Mouse (Mus musculus): ENCODE results near the gene Akap9.
"Not testable (repeated sequence)": the region's sequence is repeated elsewhere in the genome, so short reads cannot be mapped to it uniquely, and the experiment has no call there.

The Akap9 gene

GRCm38 (mm10) chr5:4040922-4041321 is 113.1 kb downstream of the Akap9 start:
- DNase-seq: no peak

- no peak for DNase-seq
Measured at GRCm38 (mm10) chr5:4060313-4060712, 132.5 kb downstream of the Akap9 start.

- no peak for DNase-seq
Measured at GRCm38 (mm10) chr5:4066476-4067115, 138.7 kb downstream of the Akap9 start.

GRCm38 (mm10) chr5:4067203-4067602 is 139.3 kb downstream of the Akap9 start:
- no peak for DNase-seq

- DNase-seq: no peak
Measured at GRCm38 (mm10) chr5:4079086-4079485, 151.2 kb downstream of the Akap9 start.

- DNase-seq: no peak
Measured at GRCm38 (mm10) chr5:4080861-4081260, 153.0 kb downstream of the Akap9 start.

- no peak for DNase-seq
Measured at GRCm38 (mm10) chr5:4081513-4081912, 153.7 kb downstream of the Akap9 start.

GRCm38 (mm10) chr5:4084948-4085347 is 157.1 kb downstream of the Akap9 start:
- no peak for DNase-seq

GRCm38 (mm10) chr5:4086309-4086708 is 158.5 kb downstream of the Akap9 start:
- peak; percentile 79 for DNase-seq

- no peak for DNase-seq
Measured at GRCm38 (mm10) chr5:4088190-4088589, 160.3 kb downstream of the Akap9 start.

- DNase-seq: peak; percentile 57
Measured at GRCm38 (mm10) chr5:4094471-4094870, 166.6 kb downstream of the Akap9 start.

- no peak for DNase-seq
Measured at GRCm38 (mm10) chr5:4101031-4101430, 173.2 kb downstream of the Akap9 start.

GRCm38 (mm10) chr5:4101770-4102169 is 173.9 kb downstream of the Akap9 start:
- DNase-seq: no peak

GRCm38 (mm10) chr5:4103626-4104340 is 175.9 kb downstream of the Akap9 start:
- no peak for DNase-seq

GRCm38 (mm10) chr5:4104341-4105040 is 176.6 kb downstream of the Akap9 start, which contains the start of gene Cyp51:
Cyp51 (minus strand) TSS chr5:4104746.
- DNase-seq: peak; percentile 90

GRCm38 (mm10) chr5:4105651-4106186 is 177.9 kb downstream of the Akap9 start:
- no peak for DNase-seq

GRCm38 (mm10) chr5:4107056-4107455 is 179.2 kb downstream of the Akap9 start:
- not testable (repeated sequence) for DNase-seq

- DNase-seq: no peak
Measured at GRCm38 (mm10) chr5:4112570-4113098, 184.8 kb downstream of the Akap9 start.
